Mouse (Mus musculus): ENCODE measurements around the gene St3gal4.

DNA sequence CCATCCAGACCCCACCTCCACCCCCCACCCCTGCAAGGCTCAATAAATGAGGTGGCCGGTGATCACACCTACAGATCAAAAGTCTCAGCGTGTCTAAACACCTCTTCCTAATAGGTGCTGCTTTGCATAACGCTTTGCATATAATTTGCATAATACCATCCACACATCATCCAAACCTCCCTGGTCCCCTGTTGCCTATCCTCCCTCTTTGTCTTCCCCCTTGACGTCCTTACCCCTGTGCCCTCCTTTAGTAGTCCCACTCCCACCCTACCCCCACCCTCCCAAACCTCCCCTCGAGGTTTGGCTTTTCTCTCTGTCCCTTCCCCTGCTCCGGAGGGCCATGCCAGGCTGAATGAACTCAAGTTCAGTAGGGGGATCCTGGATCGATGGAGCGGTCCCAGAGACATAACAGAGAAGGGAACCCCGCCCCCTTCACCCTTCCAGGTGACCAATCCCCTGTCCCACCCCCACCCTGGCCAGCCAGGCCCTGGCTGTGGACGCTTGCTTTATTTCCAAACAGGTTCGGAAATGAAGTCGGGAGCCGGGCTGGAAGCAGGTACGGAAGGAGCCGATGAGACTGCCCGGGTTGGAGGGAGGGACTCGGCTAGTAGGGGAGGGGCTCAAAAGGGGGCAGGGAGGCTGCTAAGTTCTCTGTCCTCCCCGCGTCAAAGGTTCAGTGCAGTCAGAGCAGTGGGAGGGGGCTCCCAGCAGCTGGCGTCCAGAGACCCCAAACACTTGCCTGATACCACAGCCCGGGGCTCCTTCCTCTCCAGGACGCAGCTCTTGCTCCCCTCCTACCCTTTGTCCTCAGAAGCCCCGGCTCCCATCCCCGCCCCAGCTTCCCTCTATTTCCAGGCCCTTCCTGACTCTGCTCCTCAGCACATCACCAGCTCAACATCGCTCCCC lies 94.2 kb downstream of the St3gal4 start:
- TF ChIP-seq TAL1 (IDR thresholded peaks at IDR 0.05; ENCODE audit: low read length): no peak
- TF ChIP-seq HCFC1 (IDR thresholded peaks at IDR 0.05; ENCODE audit: low read depth, low read length): no peak
- TF ChIP-seq MAFK (IDR thresholded peaks at IDR 0.05; ENCODE audit: borderline replicate concordance, low read depth, low read length): no peak

All from MEL (cell line).